Mouse (Mus musculus): ENCODE measurements around the gene Pfkfb1. TPM values are rescaled to one million over a fixed set of nuclear protein-coding genes. Genes with fewer than 3 reads are reported as not detected.

The Pfkfb1 gene
- polyA plus RNA-seq, 1 experiment from 2014 or later, result 6.9 TPM

Small RNA genes lying within 50 kb of the gene (microRNA-seq; reads per million reads assigned to microRNA genes)
- gene Mir3620, result not detected

Other genes starting within 250 kb of the Pfkfb1 start
- gene Tmem29, start 129.1 kb upstream of the Pfkfb1 start, polyA plus RNA-seq (2015; fragmentation: Nextera tagmentation; extraction: Ambion mirVana), result 35.2 and 36.5 TPM in 2 replicates
- gene Alas2, start 40.9 kb upstream of the Pfkfb1 start, polyA plus RNA-seq (2015; fragmentation: Nextera tagmentation; extraction: Ambion mirVana), result 127 and 133 TPM in 2 replicates
- 21.8 and 24.1 TPM in 2 replicates for gene Apex2, start 1.6 kb downstream of the Pfkfb1 start, polyA plus RNA-seq (2015; fragmentation: Nextera tagmentation; extraction: Ambion mirVana)
- 15.7 and 16.4 TPM in 2 replicates for gene Tro, start 69.4 kb downstream of the Pfkfb1 start, polyA plus RNA-seq (2015; fragmentation: Nextera tagmentation; extraction: Ambion mirVana)
- 908 and 926 TPM in 2 replicates for gene Maged2, start 226.1 kb downstream of the Pfkfb1 start, polyA plus RNA-seq (2015; fragmentation: Nextera tagmentation; extraction: Ambion mirVana)